Mouse (Mus musculus) liver, embryonic 16.5 days (tissue): ENCODE data around the gene Gbp2b. TPM values are rescaled to one million over a fixed set of nuclear protein-coding genes. Genes with fewer than 3 reads are reported as not detected.
"Not testable (repeated sequence)": the region's sequence is repeated elsewhere in the genome, so short reads cannot be mapped to it uniquely, and the experiment has no call there.

ENCODE experiments used
- ATAC-seq: fragments of 200-750 bp; cut with Nextera tagmentation; 2 replicates; pipeline ENCODE4 v1.8.0; 2017; ENCODE audit warnings: low read depth, mild to moderate bottlenecking, moderate number of reproducible peaks, moderate library complexity
- H3K27ac ChIP-seq: fragments of 300-500 bp; sonication (generic); 2 replicates; pipeline ENCODE4 v1.5.1; 2014; ENCODE audit warnings: mild to moderate bottlenecking, low read length
- H3K27me3 ChIP-seq: fragments of 300-500 bp; sonication (generic); 2 replicates; pipeline ENCODE4 v1.6.1; 2014; ENCODE audit warnings: low read depth, low read length, mixed read lengths; ENCODE audit not compliant: control insufficient read depth, insufficient read depth
- H3K36me3 ChIP-seq: fragments of 300-500 bp; sonication (generic); 2 replicates; pipeline ENCODE4 v1.6.1; 2014; ENCODE audit warnings: mild to moderate bottlenecking; ENCODE audit not compliant: control insufficient read depth, insufficient read depth
- H3K4me1 ChIP-seq: fragments of 300-500 bp; sonication (generic); 2 replicates; pipeline ENCODE4 v1.6.1; 2014; ENCODE audit warnings: low read depth, low read length, mixed read lengths; ENCODE audit not compliant: control insufficient read depth
- H3K4me2 ChIP-seq: fragments of 300-500 bp; sonication (generic); 2 replicates; pipeline ENCODE4 v1.6.1; 2014; ENCODE audit warnings: low read depth, low read length, mixed read lengths
- H3K4me3 ChIP-seq: fragments of 300-500 bp; sonication (generic); 2 replicates; pipeline ENCODE4 v1.5.1; 2014; ENCODE audit warnings: low read depth, mild to moderate bottlenecking, low read length
- H3K9ac ChIP-seq: fragments of 300-500 bp; sonication (generic); 2 replicates; pipeline ENCODE4 v1.6.1; 2014; ENCODE audit warnings: low read depth, low read length
- H3K9me3 ChIP-seq: fragments of 300-500 bp; sonication (generic); replicated peaks from 2 replicates; pipeline ENCODE4 v1.6.1; 2016; ENCODE audit warnings: low read length; ENCODE audit not compliant: control insufficient read depth
- WGBS: fragments of 180-500 bp; shearing (Covaris S2); extraction: QIAGEN DNeasy Blood & Tissue Kit; methylation state at CpG from one replicate; pipeline ENCODE4 v1.1.7; 2014; ENCODE audit not compliant: insufficient replicate concordance; 5-methylcytosine and 5-hydroxymethylcytosine counted together
- polyA plus RNA-seq: library from polyadenylated mRNA; unstranded; fragments of >200 nt; fragmentation: Nextera tagmentation; extraction: Ambion mirVana; gene quantifications from 2 replicates; pipeline ENCODE4 v1.2.1, GENCODE M21; 2015

Gene Gbp2b
- polyA plus RNA-seq, 1 experiment from 2014 or later = not detected

GRCm38 (mm10) chr3:142597923-142598322 is 3.3 kb downstream of the Gbp2b start:
- no peak overlapping the region for H3K27ac ChIP-seq
- ATAC-seq = no peak
- 47% methylated on average over 3 of the region's 3 CpGs for WGBS
- no peaks in the 10 kb centered on the region for H3K36me3 ChIP-seq
- H3K9me3 ChIP-seq = no peaks in the 10 kb centered on the region
- H3K4me3 ChIP-seq = no peak overlapping the region
- H3K4me2 ChIP-seq = no peak overlapping the region
- H3K27me3 ChIP-seq = no peaks in the 10 kb centered on the region
- H3K4me1 ChIP-seq = no peaks in the 10 kb centered on the region
- no peak overlapping the region for H3K9ac ChIP-seq

- Histone ChIP-seq H3K27me3 (no peaks in the 10 kb centered on the region), H3K27ac (no peak overlapping the region), H3K4me2 (no peak overlapping the region), H3K4me1 (no peaks in the 10 kb centered on the region), H3K9ac (no peak overlapping the region), H3K36me3 (no peaks in the 10 kb centered on the region), H3K4me3 (no peak overlapping the region), H3K9me3 (no peaks in the 10 kb centered on the region)
- ATAC-seq = no peak
Observed at GRCm38 (mm10) chr3:142601675-142602074, 7.0 kb downstream of the Gbp2b start.

- no peak overlapping the region for H3K9ac ChIP-seq
- ATAC-seq = no peak
- no peaks in the 10 kb centered on the region for H3K27me3 ChIP-seq
- no peak overlapping the region for H3K4me3 ChIP-seq
- WGBS = 62% methylated on average over 3 of the region's 3 CpGs
- H3K27ac ChIP-seq = no peak overlapping the region
- no peaks in the 10 kb centered on the region for H3K9me3 ChIP-seq
- no peak overlapping the region for H3K4me2 ChIP-seq
- no peaks in the 10 kb centered on the region; the same call in 1 of the 2 replicates for H3K4me1 ChIP-seq
- H3K36me3 ChIP-seq = no peaks in the 10 kb centered on the region
Observed at GRCm38 (mm10) chr3:142618658-142619057, 24.0 kb downstream of the Gbp2b start.

GRCm38 (mm10) chr3:142619606-142620005 is 25.0 kb downstream of the Gbp2b start:
- Histone ChIP-seq H3K36me3 (no peaks in the 10 kb centered on the region), H3K27ac (no peak overlapping the region), H3K4me1 (no peaks in the 10 kb centered on the region; the same call in 1 of the 2 replicates), H3K4me2 (no peak overlapping the region), H3K27me3 (no peaks in the 10 kb centered on the region), H3K9ac (no peak overlapping the region), H3K9me3 (no peaks in the 10 kb centered on the region), H3K4me3 (no peak overlapping the region)
- ATAC-seq = no peak
- 45% methylated on average over 1 of the region's 1 CpGs for WGBS

GRCm38 (mm10) chr3:142620111-142620955 is 25.7 kb downstream of the Gbp2b start, which contains the start of gene Gbp2:
TSS of gene Gbp2 (plus strand) at chr3:142620602.
- WGBS = 18% methylated on average over 4 of the region's 4 CpGs
- Histone ChIP-seq H3K4me1 (no peaks in the 10 kb centered on the region; the same call in 1 of the 2 replicates), H3K9ac (no peak within 1 kb of the TSS), H3K9me3 (no peaks in the 10 kb centered on the region), H3K4me3 (peak within 1 kb of the TSS; percentile 44), H3K36me3 (no peaks in the 10 kb centered on the region), H3K4me2 (peak within 1 kb of the TSS; percentile 53), H3K27ac (peak within 1 kb of the TSS; percentile 64; the same call in 1 of the 2 replicates), H3K27me3 (no peaks in the 10 kb centered on the region)
- ATAC-seq = peak; percentile 56

GRCm38 (mm10) chr3:142620956-142621562 is 26.4 kb downstream of the Gbp2b start:
- no peaks in the 10 kb centered on the region for H3K27me3 ChIP-seq
- H3K4me3 ChIP-seq = peak overlapping the region; percentile 44
- H3K4me1 ChIP-seq = no peaks in the 10 kb centered on the region; the same call in 1 of the 2 replicates
- H3K27ac ChIP-seq = peak overlapping the region; percentile 64; the same call in 1 of the 2 replicates
- no peaks in the 10 kb centered on the region for H3K36me3 ChIP-seq
- no peak for ATAC-seq
- WGBS = 37% methylated on average over 3 of the region's 3 CpGs
- H3K4me2 ChIP-seq = peak overlapping the region; percentile 53
- H3K9me3 ChIP-seq = no peaks in the 10 kb centered on the region
- no peak overlapping the region for H3K9ac ChIP-seq

GRCm38 (mm10) chr3:142630385-142630784 is 35.7 kb downstream of the Gbp2b start:
- Histone ChIP-seq H3K9ac (no peak overlapping the region), H3K36me3 (no peaks in the 10 kb centered on the region), H3K9me3 (no peaks in the 10 kb centered on the region), H3K4me1 (no peaks in the 10 kb centered on the region), H3K27ac (no peak overlapping the region), H3K4me3 (no peak overlapping the region), H3K27me3 (no peaks in the 10 kb centered on the region), H3K4me2 (no peak overlapping the region)
- 25% methylated on average over 8 of the region's 8 CpGs for WGBS
- ATAC-seq = no peak

- Histone ChIP-seq H3K36me3 (no peaks in the 10 kb centered on the region), H3K4me3 (no peak overlapping the region), H3K4me1 (no peaks in the 10 kb centered on the region), H3K9ac (no peak overlapping the region), H3K27ac (no peak overlapping the region), H3K4me2 (0 out of 2 replicates have a peak overlapping the region, but pooled peaks have one; percentile 12), H3K9me3 (no peaks in the 10 kb centered on the region), H3K27me3 (no peaks in the 10 kb centered on the region)
- 2% methylated on average over 9 of the region's 9 CpGs for WGBS
- no peak for ATAC-seq
Observed at GRCm38 (mm10) chr3:142640201-142640600, 45.6 kb downstream of the Gbp2b start.

GRCm38 (mm10) chr3:142645949-142646348 is 51.3 kb downstream of the Gbp2b start:
- H3K4me2 ChIP-seq, H3K27me3 ChIP-seq, ATAC-seq, H3K4me3 ChIP-seq, H3K36me3 ChIP-seq, H3K4me1 ChIP-seq, H3K27ac ChIP-seq, H3K9ac ChIP-seq, H3K9me3 ChIP-seq: not testable (repeated sequence)
- 5% methylated on average over 2 of the region's 2 CpGs for WGBS
